Mouse (Mus musculus): ENCODE measurements around the gene Car12. TPM values are rescaled to one million over a fixed set of nuclear protein-coding genes. Genes with fewer than 3 reads are reported as not detected.

The Car12 gene
- polyA plus RNA-seq (2014; fragmentation: Nextera tagmentation; extraction: Ambion mirVana), result 2.8 and 4.3 TPM in 2 replicates

DNA sequence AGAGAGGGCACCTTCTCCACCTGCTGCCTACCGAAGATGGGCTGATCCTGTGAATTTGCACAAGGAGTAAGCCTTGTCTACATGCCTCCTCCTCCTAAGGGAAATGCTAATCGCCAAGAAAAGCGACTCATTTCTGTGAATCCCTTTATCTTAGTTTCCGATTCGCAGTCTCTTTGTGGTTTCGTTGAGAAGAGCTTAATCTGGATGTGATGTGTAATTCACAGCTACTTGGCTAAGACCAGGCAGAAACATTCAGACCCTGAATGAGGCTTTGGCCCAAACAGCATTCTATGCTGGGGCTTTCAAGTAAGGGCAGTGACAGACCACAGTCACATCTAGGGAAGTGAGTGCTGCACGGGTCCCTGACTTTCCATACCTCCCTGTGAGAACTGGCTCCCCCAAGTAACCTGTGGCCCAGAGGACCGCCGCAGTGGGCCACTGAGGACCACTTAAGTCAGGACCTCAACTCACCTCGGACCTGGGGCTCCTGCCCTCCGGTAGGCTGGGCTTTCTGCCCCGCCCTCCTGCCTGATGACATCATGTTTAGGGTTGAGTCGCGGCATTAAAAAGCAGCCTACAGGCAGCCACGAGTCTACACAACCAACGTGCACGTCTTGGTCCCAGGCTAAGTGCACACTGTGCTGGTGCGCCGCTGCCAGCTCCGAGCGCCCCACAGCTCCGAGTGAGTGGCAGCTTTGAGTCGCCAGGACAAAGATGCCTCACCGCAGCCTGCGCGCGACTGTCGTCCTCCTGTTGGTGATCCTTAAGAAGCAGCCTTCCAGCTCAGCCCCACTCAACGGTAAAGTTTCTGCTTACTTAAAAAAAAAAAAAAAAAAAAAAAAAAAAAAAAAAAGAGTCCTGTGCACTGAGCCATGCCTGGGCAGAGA, at the start of gene Car12:
Gene Car12, plus strand, starts transcription at position 552 of the 887 bp plus-strand sequence.
- DNase-seq (ENCODE audit: low spot score) (peak; percentile 81), ATAC-seq (ENCODE audit: insufficient number of reproducible peaks, low FRiP score, low TSS enrichment, low read depth) (peak; percentile 67; the same call in 1 of the 2 replicates)
- Histone ChIP-seq H3K4me1 (ENCODE audit: control insufficient read depth, insufficient read depth, low read length) (peaks cover 5% of the 10 kb centered on the region; the same call in 1 of the 2 replicates), H3K27ac (replicated peaks; ENCODE audit: low read depth, low read length) (no peak within 1 kb of the TSS), H3K9me3 (ENCODE audit: control insufficient read depth, low read length) (no peaks in the 10 kb centered on the region), H3K4me2 (ENCODE audit: low read depth, severe bottlenecking) (peak within 1 kb of the TSS; percentile 71), H3K9ac (ENCODE audit: low read length) (peak within 1 kb of the TSS; percentile 62; the same call in 1 of the 2 replicates), H3K36me3 (ENCODE audit: control insufficient read depth, insufficient read depth, low read length) (no peaks in the 10 kb centered on the region), H3K27me3 (ENCODE audit: control insufficient read depth, insufficient read depth, low read length) (peaks cover 5% of the 10 kb centered on the region; the same call in 1 of the 2 replicates), H3K4me3 (ENCODE audit: low read depth, low read length) (peak within 1 kb of the TSS; percentile 42)
- 12% methylated on average over 29 of the region's 29 CpGs for WGBS

DNA sequence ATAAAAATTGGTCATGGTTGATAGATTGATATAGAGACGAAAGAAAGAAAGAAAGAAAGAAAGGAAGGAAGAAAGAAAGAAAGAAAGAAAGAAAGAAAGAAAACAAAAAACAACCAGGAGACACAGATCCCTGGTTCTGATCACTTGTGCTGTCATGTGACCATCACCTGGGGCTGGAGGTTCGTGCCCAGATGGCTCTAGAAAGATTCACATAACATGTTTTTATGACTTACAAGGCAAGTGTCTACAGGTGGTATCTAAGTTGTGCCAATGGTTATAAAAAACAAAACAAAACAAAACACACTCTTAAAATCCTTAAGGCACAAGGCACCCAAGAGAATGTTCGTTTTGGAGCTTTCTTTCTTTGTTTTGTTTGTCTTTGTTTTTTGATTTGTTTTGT, 49.7 kb upstream of the Car12 start:
- no peak overlapping the region for H3K4me2 ChIP-seq (ENCODE audit: low read depth, severe bottlenecking)
- no peak for ATAC-seq (ENCODE audit: insufficient number of reproducible peaks, low FRiP score, low TSS enrichment, low read depth)
- no peaks in the 10 kb centered on the region for H3K27me3 ChIP-seq (ENCODE audit: control insufficient read depth, insufficient read depth, low read length)

DNA sequence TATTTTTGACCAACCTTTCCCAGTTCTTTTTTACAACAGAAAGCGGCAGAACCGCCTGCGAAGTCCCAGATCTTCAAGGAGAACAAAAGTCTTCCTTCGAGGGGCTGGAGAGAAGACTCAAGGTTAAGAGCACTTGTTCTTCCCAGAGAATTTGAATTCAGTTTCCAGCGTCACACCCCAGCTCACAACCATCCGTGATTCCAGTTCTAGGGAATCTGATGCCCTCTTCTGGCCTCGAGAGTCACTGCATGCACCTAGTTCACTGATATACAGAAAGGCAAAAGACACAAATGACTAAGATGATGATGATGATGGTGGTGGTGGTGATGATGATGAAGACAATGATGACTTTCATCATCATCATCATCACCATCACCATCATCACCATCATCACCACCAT, 48.9 kb upstream of the Car12 start:
- no peaks in the 10 kb centered on the region for H3K4me1 ChIP-seq (ENCODE audit: control insufficient read depth, insufficient read depth, low read length)

More for the DNA sequence above, 49.7 kb upstream of the Car12 start:
- Histone ChIP-seq H3K27ac (replicated peaks; ENCODE audit: low read depth, low read length) (no peak overlapping the region), H3K4me1 (ENCODE audit: control insufficient read depth, insufficient read depth, low read length) (no peaks in the 10 kb centered on the region), H3K36me3 (ENCODE audit: control insufficient read depth, insufficient read depth, low read length) (no peaks in the 10 kb centered on the region), H3K9me3 (ENCODE audit: control insufficient read depth, low read length) (no peaks in the 10 kb centered on the region), H3K4me3 (ENCODE audit: low read depth, low read length) (no peak overlapping the region), H3K9ac (ENCODE audit: low read length) (no peak overlapping the region)
- 86% methylated on average over 3 of the region's 3 CpGs for WGBS
- DNase-seq (ENCODE audit: low spot score), result no peak

DNA sequence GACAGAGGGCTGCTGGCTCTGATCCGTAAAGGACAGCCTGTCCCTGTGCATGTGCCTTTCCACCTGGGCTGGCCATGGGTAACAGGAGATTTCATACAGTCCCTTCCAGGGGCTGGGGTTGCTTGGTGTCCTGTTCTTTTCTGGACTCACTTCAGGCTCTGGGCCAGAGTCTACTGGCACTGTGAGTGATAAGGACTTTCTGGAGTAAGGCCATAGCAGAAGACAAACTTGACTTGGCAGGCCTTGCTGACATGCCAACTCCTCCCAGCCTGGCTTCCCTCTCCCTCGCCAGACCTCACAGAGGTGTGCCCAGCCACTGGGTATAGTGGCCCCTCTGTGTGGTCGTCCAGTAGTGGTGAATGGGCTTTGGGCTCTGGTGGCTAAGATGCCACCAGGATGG, 47.3 kb upstream of the Car12 start:
- no peak overlapping the region for H3K27ac ChIP-seq (replicated peaks; ENCODE audit: low read depth, low read length)
- H3K4me1 ChIP-seq (ENCODE audit: control insufficient read depth, insufficient read depth, low read length), result no peaks in the 10 kb centered on the region
- H3K9ac ChIP-seq (ENCODE audit: low read length), result no peak overlapping the region
- no peak for DNase-seq (ENCODE audit: low spot score)
- no peak overlapping the region for H3K4me3 ChIP-seq (ENCODE audit: low read depth, low read length)
- no peaks in the 10 kb centered on the region for H3K36me3 ChIP-seq (ENCODE audit: control insufficient read depth, insufficient read depth, low read length)
- H3K27me3 ChIP-seq (ENCODE audit: control insufficient read depth, insufficient read depth, low read length), result no peaks in the 10 kb centered on the region
- no peak for ATAC-seq (ENCODE audit: insufficient number of reproducible peaks, low FRiP score, low TSS enrichment, low read depth)
- WGBS, result 93% methylated on average over 3 of the region's 3 CpGs
- H3K4me2 ChIP-seq (ENCODE audit: low read depth, severe bottlenecking), result no peak overlapping the region
- no peaks in the 10 kb centered on the region for H3K9me3 ChIP-seq (ENCODE audit: control insufficient read depth, low read length)

More for the DNA sequence above, 48.9 kb upstream of the Car12 start:
- ATAC-seq (ENCODE audit: insufficient number of reproducible peaks, low FRiP score, low TSS enrichment, low read depth) (no peak), DNase-seq (ENCODE audit: low spot score) (no peak)
- no peaks in the 10 kb centered on the region for H3K36me3 ChIP-seq (ENCODE audit: control insufficient read depth, insufficient read depth, low read length)
- 84% methylated on average over 7 of the region's 7 CpGs for WGBS
- H3K27ac ChIP-seq (replicated peaks; ENCODE audit: low read depth, low read length), result no peak overlapping the region
- H3K9ac ChIP-seq (ENCODE audit: low read length), result no peak overlapping the region
- H3K4me2 ChIP-seq (ENCODE audit: low read depth, severe bottlenecking), result no peak overlapping the region
- H3K4me3 ChIP-seq (ENCODE audit: low read depth, low read length), result no peak overlapping the region
- H3K27me3 ChIP-seq (ENCODE audit: control insufficient read depth, insufficient read depth, low read length), result no peaks in the 10 kb centered on the region
- no peaks in the 10 kb centered on the region for H3K9me3 ChIP-seq (ENCODE audit: control insufficient read depth, low read length)

DNA sequence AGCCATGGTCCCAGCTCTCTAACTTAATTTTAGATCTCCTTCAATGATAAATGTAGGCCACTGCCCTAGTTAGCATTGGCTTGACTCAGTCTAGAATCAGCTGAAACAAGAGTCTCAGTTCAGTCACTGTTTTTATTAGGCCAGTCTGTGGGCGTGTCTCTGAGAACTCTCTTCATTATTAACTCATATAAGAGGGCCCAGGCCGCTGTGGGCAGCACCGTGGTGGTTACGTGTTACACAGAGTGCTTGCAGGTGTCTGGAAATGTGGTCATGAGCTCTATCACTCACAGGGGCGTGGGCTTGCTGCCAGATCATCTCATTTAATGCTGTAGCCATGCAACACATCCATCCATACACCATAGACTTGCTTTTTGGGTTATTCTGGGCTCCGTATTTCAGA, 46.4 kb upstream of the Car12 start:
- Histone ChIP-seq H3K27me3 (ENCODE audit: control insufficient read depth, insufficient read depth, low read length) (no peaks in the 10 kb centered on the region), H3K4me2 (ENCODE audit: low read depth, severe bottlenecking) (no peak overlapping the region), H3K36me3 (ENCODE audit: control insufficient read depth, insufficient read depth, low read length) (no peaks in the 10 kb centered on the region), H3K27ac (replicated peaks; ENCODE audit: low read depth, low read length) (no peak overlapping the region), H3K9ac (ENCODE audit: low read length) (no peak overlapping the region), H3K4me1 (ENCODE audit: control insufficient read depth, insufficient read depth, low read length) (no peaks in the 10 kb centered on the region), H3K4me3 (ENCODE audit: low read depth, low read length) (no peak overlapping the region), H3K9me3 (ENCODE audit: control insufficient read depth, low read length) (no peaks in the 10 kb centered on the region)
- WGBS, result 67% methylated on average over 6 of the region's 6 CpGs
- no peak for ATAC-seq (ENCODE audit: insufficient number of reproducible peaks, low FRiP score, low TSS enrichment, low read depth)
- no peak for DNase-seq (ENCODE audit: low spot score)

DNA sequence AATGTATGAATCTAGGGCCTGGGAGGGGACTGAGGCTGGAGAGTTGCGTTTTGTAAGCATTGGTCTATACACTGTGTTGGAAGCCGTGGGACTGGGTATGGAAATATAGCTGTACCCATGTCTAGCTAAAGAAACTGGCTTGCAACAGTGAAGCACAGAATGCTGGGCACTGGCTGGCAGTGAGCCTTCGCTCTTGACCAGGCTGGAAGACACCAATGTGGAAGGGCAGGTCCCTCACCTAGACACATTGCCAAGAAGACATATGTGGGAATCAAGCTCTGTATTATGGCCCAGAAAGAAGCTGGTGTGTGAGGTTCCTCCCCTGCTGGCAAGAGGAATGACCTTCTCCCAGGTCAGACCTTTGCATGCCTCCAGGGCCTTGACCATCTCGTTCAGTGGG, 45.6 kb upstream of the Car12 start:
- WGBS, result 89% methylated on average over 4 of the region's 4 CpGs
- no peak overlapping the region for H3K4me2 ChIP-seq (ENCODE audit: low read depth, severe bottlenecking)
- H3K9me3 ChIP-seq (ENCODE audit: control insufficient read depth, low read length), result no peaks in the 10 kb centered on the region
- H3K4me1 ChIP-seq (ENCODE audit: control insufficient read depth, insufficient read depth, low read length), result no peaks in the 10 kb centered on the region
- ATAC-seq (ENCODE audit: insufficient number of reproducible peaks, low FRiP score, low TSS enrichment, low read depth) (no peak), DNase-seq (ENCODE audit: low spot score) (no peak)
- no peak overlapping the region for H3K9ac ChIP-seq (ENCODE audit: low read length)
- no peak overlapping the region for H3K4me3 ChIP-seq (ENCODE audit: low read depth, low read length)
- no peak overlapping the region for H3K27ac ChIP-seq (replicated peaks; ENCODE audit: low read depth, low read length)
- H3K27me3 ChIP-seq (ENCODE audit: control insufficient read depth, insufficient read depth, low read length), result no peaks in the 10 kb centered on the region
- no peaks in the 10 kb centered on the region for H3K36me3 ChIP-seq (ENCODE audit: control insufficient read depth, insufficient read depth, low read length)

DNA sequence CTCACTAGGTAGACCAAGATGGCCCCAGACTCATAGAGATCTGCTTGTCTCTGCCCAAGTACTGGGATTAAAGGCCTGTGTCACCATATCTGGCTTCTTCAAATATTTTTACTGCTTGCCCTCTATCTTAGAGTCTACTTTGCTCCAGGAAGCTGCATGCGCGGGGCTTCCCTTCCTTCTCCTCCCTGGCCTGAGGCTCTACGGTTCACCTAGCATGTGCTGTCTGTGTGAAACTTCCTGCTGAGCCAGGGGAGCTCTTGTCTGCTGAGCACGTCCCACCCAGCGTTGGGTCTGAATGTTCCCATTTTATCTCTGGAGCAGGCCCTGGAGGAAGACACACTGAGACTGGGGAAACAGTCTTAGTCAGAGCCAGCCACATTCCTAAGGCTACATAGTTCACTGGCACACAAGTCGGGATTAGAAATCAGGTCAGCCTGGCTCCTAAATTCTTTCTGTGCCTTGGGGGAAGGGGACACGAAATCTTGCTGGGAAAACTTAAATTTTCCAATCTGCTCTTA, 43.9 kb upstream of the Car12 start:
- ATAC-seq (ENCODE audit: insufficient number of reproducible peaks, low FRiP score, low TSS enrichment, low read depth), result no peak
- Histone ChIP-seq H3K36me3 (ENCODE audit: control insufficient read depth, insufficient read depth, low read length) (no peaks in the 10 kb centered on the region), H3K9me3 (ENCODE audit: control insufficient read depth, low read length) (no peaks in the 10 kb centered on the region), H3K4me1 (ENCODE audit: control insufficient read depth, insufficient read depth, low read length) (no peaks in the 10 kb centered on the region), H3K4me3 (ENCODE audit: low read depth, low read length) (no peak overlapping the region), H3K27ac (replicated peaks; ENCODE audit: low read depth, low read length) (no peak overlapping the region), H3K4me2 (ENCODE audit: low read depth, severe bottlenecking) (no peak overlapping the region), H3K9ac (ENCODE audit: low read length) (no peak overlapping the region), H3K27me3 (ENCODE audit: control insufficient read depth, insufficient read depth, low read length) (no peaks in the 10 kb centered on the region)
- 67% methylated on average over 7 of the region's 7 CpGs for WGBS
- no peak for DNase-seq (ENCODE audit: low spot score)

DNA sequence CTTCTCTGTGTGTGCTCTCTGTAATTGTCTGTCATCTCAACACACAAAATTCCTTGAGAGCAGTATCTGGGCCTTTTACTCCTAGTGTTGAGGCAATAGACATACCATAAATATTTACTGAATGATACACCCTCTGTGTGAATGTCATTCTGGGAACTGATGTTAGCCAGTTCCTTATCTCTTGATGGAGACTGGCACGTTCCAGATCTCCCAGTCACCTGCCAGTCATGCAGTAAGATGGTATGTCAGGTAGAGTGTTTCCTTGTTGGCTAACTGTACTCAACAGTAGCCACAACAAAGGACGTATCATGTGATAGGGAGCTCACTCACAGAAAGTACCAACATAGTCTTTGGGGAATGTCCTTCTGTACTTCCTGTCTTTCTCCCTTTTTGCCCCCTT, 39.7 kb upstream of the Car12 start:
- WGBS, result 58% methylated on average over 2 of the region's 2 CpGs
- Histone ChIP-seq H3K4me3 (ENCODE audit: low read depth, low read length) (no peak overlapping the region), H3K4me1 (ENCODE audit: control insufficient read depth, insufficient read depth, low read length) (no peaks in the 10 kb centered on the region), H3K36me3 (ENCODE audit: control insufficient read depth, insufficient read depth, low read length) (no peaks in the 10 kb centered on the region), H3K9ac (ENCODE audit: low read length) (no peak overlapping the region), H3K9me3 (ENCODE audit: control insufficient read depth, low read length) (no peaks in the 10 kb centered on the region), H3K27me3 (ENCODE audit: control insufficient read depth, insufficient read depth, low read length) (no peaks in the 10 kb centered on the region), H3K27ac (replicated peaks; ENCODE audit: low read depth, low read length) (no peak overlapping the region), H3K4me2 (ENCODE audit: low read depth, severe bottlenecking) (no peak overlapping the region)
- ATAC-seq (ENCODE audit: insufficient number of reproducible peaks, low FRiP score, low TSS enrichment, low read depth) (no peak), DNase-seq (ENCODE audit: low spot score) (no peak)

All from limb, embryonic 11.5 days (tissue).